Mouse (Mus musculus) kidney, adult 8-10 months (tissue): ENCODE measurements at regions not wholly inside any gene's neighbourhood (a gene's known extent, or its start where the extent isn't known, plus 50 kb on each side); places are given as distances from the start of the nearest gene placed in this dataset.

Experiments used
- DNase-seq, 2 experiments: peaks; one replicate each; pipeline ENCODE4 v3.0.0; 2022

DNA sequence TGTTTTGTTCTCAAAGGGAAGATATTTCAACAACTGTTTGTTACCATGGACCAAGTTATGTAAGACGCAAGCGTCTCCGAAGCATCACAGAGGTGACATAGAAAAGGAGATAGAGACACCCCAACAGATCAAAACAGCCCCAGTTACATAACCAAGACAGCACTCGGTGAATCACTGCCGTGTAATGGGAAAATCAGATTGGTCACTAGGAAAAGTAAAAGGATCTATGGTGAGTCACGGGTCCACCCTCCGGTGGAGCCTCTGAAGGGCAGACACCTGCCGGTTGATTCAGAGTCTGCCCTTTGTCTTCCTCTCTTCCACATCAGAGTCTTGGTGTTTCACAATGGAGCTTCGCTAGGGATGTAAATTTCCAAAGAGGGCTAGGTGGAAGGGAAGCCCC, 62.9 kb upstream of the Odc1 start:
- DNase-seq: no peak

DNA sequence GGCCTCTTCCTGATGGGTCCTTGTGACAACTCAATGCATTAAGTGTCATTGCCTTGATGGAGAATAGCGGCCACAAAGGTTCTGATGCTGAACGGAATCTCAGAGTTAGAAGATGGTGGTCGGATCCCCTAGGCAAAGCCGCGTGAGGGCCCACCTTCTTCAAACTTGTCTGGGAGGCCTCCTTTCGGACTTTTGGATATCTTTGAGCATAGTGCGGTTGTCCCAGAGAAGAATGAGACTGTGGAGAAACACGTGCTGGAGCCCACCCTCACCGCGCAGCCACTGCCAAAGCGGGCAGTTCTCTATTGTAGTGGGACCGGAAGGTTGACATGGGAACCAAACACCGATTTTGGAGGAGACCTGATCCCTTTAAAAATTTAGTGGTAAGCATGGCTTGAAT, 62.4 kb upstream of the Odc1 start:
- DNase-seq: no peak

DNA sequence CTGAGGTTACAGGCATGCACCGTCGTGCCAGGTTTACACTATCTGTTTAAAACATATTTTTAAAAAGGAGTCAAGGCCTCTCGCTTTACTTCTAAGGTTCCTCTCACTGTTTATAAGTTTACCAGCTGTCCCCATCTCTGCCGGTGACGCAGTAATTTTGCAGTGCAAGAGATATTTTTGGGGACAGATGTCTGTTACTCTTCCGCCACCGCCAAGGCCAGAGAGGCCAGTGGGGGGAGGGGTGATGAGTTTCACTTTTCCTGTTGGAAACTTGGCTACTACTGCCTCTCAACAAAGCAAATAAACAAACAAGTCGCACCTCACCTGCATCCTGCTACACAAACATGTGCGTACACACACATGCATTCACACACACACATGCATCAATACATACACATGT, 60.1 kb upstream of the Odc1 start:
- DNase-seq: peak; percentile 41 to 61

DNA sequence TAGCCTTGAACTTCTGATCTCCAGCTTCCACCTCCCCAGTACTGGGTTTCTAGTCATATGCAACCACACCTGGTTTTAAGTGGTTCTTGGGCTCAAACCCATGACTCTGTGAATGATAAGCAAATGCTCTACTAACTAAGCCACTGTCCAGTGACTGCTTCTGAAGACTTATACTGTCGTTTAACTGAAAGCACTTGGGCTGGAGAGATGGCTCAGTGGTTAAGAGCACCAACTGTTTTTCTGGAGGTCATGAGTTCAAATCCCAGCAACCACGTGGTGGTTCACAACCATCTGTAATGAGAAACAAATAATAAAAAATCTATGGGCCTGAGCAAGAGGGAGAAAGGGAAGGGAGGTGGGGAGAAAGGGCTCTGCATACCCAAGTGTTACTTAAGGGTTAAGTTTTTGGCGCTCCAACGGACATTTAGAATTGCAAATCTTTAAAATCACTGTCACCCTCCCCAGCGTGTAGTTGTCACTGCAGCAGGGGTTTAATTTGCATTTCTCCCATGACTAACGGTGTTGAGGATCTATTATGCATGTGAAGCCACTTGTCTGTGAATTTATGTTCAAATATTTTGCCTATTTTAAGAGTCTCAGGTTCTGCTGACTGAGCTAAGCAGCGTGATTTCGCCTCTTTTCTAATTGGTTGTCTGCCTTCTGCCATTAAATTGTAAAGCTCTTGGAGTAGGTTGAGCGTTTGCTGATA, 58.4 kb upstream of the Odc1 start:
- DNase-seq: no peak

DNA sequence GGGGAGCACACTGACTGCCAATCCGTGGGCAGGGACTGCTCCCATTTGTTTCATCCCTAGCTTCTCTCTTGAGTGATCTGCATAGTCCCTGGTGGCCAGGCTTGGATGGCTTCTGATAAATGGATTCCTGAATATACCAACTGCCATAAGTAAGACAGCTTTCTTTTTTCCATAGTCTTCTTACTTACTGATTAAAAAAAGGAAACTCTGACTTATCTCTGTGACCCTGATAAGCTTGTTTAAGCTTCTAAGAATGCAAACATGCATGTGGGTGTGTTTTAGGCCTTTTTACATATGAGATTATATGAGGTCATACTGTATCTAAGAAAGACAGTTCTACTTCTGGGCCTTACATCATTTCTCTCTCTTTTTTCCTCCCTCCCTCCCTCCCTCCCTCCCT, 57.3 kb upstream of the Odc1 start:
- no peak for DNase-seq

DNA sequence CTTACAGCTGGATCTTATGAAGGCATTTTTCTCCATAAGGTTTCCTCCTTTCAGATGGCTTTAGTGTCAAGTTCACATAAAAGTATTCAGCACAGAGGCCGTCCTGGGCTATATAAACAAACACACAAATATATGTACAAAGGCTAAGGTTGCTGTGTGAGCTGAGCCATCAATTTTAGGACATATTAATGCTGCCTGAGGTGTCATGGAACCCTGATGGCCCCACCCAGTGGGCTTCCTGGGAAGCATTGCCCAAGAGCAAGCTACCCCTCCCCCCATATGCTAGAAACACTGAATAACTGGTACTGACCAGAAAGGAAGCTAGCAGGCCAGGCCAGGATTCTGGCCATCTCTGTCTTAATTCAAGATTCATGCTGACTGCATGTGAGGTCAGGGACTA, 56.4 kb upstream of the Odc1 start:
- no peak for DNase-seq

DNA sequence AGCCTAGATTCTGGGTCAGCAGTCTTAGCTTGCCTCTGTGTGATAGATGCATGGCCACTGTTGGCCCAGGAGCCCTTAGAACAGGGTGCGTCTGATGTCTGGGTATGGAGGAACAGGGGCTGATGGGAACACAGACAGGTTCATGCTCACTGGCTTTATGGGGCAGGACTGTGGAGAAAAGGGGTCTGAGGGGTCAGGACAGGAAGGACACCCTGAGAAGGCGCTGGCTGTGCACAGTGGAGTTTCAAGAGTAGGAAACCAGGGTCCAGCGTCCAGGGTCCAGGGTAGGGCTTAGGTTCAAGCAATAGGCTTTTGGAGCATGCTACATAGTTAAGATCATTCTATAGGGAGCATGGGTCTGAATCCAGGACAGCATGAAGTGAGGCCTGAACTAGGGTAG, 54.6 kb upstream of the Odc1 start:
- DNase-seq: no peak

DNA sequence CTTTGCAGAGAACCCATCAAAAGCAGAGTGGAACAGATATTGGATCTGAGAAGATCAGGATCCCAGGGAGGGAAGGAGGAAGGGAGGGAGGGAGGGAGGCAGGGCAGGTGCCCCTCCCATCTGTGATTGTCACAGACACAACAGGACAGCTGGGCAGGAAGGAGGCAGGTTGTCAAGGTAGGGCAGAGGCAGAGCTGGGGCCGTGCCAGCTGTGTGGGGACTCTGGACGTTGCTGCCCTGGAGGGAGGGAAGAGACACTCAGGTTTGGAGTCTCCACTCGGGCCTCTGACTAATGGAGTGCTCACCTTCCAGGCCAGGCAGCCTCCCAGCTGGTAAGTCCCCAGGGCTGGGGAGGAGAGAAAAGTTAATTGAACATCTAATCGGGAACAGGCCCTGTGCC, 52.0 kb upstream of the Odc1 start:
- DNase-seq: no peak

DNA sequence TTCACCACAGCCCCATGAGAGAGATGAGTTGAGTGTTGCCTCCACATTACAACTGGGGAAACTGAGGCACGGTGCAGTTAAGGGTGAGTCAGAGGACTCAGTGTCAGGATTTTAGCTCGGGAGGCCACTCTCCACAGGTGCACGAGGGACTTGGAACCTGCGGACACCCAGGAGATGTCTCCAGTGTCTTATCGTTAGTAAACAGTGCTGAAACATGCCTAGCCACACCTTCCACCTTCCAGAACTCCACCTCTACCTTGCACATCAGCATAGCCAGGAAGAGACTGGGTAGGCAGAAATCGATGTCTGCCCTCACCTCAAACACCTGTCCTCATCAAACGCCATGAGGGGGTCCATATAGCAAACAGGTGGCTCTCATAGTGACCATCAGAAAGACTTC, 51.5 kb upstream of the Odc1 start:
- DNase-seq: no peak

DNA sequence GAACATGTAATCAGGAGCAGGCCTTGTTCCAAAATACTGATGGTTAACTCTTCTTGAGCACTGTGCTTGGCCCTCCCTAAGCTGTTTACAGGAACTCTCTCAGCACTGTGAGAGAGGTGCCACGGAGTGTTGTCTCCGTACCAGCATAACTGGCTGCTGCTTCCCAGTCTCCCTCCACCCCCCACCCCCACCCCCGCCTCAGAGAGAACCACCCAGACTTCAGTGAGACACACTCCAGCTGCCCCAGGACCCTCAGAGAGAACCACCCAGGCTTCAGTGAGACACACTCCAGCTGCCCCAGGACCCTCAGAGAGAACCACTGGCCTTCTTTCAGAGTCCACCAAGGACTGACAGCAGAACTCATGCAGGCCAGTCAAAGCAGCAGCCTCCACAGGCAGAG, 50.8 kb upstream of the Odc1 start:
- DNase-seq: no peak
